Mouse (Mus musculus): Measurements from ENCODE around the gene Iltifb.
"Not testable (repeated sequence)": the region's sequence is repeated elsewhere in the genome, so short reads cannot be mapped to it uniquely, and the experiment has no call there.

GRCm38 (mm10) chr10:118282565-118282964 lies 12.3 kb downstream of the Iltifb start:
- not testable (repeated sequence) for TF ChIP-seq POLR2A, CTCF (IDR thresholded peaks at IDR 0.05; ENCODE audit: insufficient read depth, low read depth, low read length)

Data from olfactory bulb, adult 2 months (tissue).